Mouse (Mus musculus) MEL (cell line): ENCODE measurements at regions not wholly inside any gene's neighbourhood (a gene's known extent, or its start where the extent isn't known, plus 50 kb on each side); places are given as distances from the start of the nearest gene placed in this dataset.

ENCODE experiments used
- DNase-seq: peaks from one replicate; pipeline ENCODE4 v3.0.0; 2011; ENCODE audit warnings: low read depth, low spot score
- H3K27ac ChIP-seq: 2 replicates; pipeline ENCODE4 v1.5.1; 2012; ENCODE audit warnings: low read depth, mild to moderate bottlenecking, control low read depth, low read length, moderate library complexity; ENCODE audit not compliant: control insufficient read depth
- H3K27me3 ChIP-seq, 2 experiments: fragments of 150-350 bp in 1 of 2; sonication (generic) in 1 of 2; 2 replicates each; pipeline ENCODE4 v1.6.1; 2012; ENCODE audit warnings: low read length in 2 of 2, mild to moderate bottlenecking in 2 of 2, improper control_type of control experiment in 1 of 2, moderate library complexity in 1 of 2; ENCODE audit not compliant: insufficient read depth in 2 of 2, control insufficient read depth in 1 of 2
- H3K36me3 ChIP-seq, 2 experiments: 2 replicates each; pipeline ENCODE4 v1.6.1; 2012 to 2014; ENCODE audit warnings: low read length in 2 of 2, improper control_type of control experiment in 1 of 2, inconsistent platforms in 1 of 2, mild to moderate bottlenecking in 1 of 2; ENCODE audit not compliant: insufficient read depth in 2 of 2, control insufficient read depth in 1 of 2
- H3K4me1 ChIP-seq, 2 experiments: fragments of 150-350 bp in 1 of 2; sonication (generic) in 1 of 2; 2 replicates each; pipeline ENCODE4 v1.6.1; 2012; ENCODE audit warnings: low read length in 2 of 2, improper control_type of control experiment in 1 of 2, mild to moderate bottlenecking in 1 of 2; ENCODE audit not compliant: insufficient read depth in 2 of 2, control insufficient read depth in 1 of 2
- H3K4me3 ChIP-seq, 2 experiments: fragments of 150-350 bp in 1 of 2; sonication (generic) in 1 of 2; 2 replicates each; pipeline ENCODE4 v1.5.1; 2012; ENCODE audit warnings: low read depth in 2 of 2, low read length in 2 of 2, mild to moderate bottlenecking in 2 of 2, moderate library complexity in 2 of 2, control low read depth in 1 of 2, improper control_type of control experiment in 1 of 2; ENCODE audit not compliant: control insufficient read depth in 1 of 2, insufficient read depth in 1 of 2
- H3K79me2 ChIP-seq: 2 replicates; pipeline ENCODE4 v1.6.1; 2012; ENCODE audit warnings: mild to moderate bottlenecking, low read length, moderate library complexity; ENCODE audit not compliant: control insufficient read depth, poor library complexity, insufficient read depth
- H3K9ac ChIP-seq: 2 replicates; pipeline ENCODE4 v1.6.1; 2012; ENCODE audit warnings: low read depth, mild to moderate bottlenecking, control low read depth, low read length, moderate library complexity; ENCODE audit not compliant: control insufficient read depth, poor library complexity, severe bottlenecking
- H3K9me3 ChIP-seq: fragments of 150-350 bp; sonication (generic); replicated peaks from 2 replicates; pipeline ENCODE4 v1.6.1; 2012; ENCODE audit warnings: mild to moderate bottlenecking, low read length, improper control_type of control experiment, moderate library complexity; ENCODE audit not compliant: insufficient read depth
- E2F4 ChIP-seq: IDR thresholded peaks from 2 replicates; pipeline ENCODE4 v1.6.1; 2011; ENCODE audit warnings: low read depth, low read length, improper control_type of control experiment, borderline replicate concordance
- ELF1 ChIP-seq: IDR thresholded peaks from 2 replicates; pipeline ENCODE4 v1.6.1; 2014; ENCODE audit warnings: low read depth, mild to moderate bottlenecking, inconsistent platforms, low read length, improper control_type of control experiment, moderate library complexity
- ETS1 ChIP-seq: IDR thresholded peaks from 2 replicates; pipeline ENCODE4 v1.6.1; 2012; ENCODE audit warnings: low read depth, mild to moderate bottlenecking, inconsistent platforms, low read length, improper control_type of control experiment, moderate library complexity
- GATA1 ChIP-seq: IDR thresholded peaks from 2 replicates; pipeline ENCODE4 v1.6.1; 2011; ENCODE audit warnings: low read depth, low read length, improper control_type of control experiment
- KAT2A ChIP-seq: conservative IDR thresholded peaks from 2 replicates; pipeline ENCODE4 v1.6.1; 2012; ENCODE audit warnings: low read depth, low read length, improper control_type of control experiment, inconsistent platforms
- MXI1 ChIP-seq: IDR thresholded peaks from 2 replicates; pipeline ENCODE4 v1.6.1; 2011; ENCODE audit warnings: mild to moderate bottlenecking, low read depth, low read length, improper control_type of control experiment
- MYB ChIP-seq: IDR thresholded peaks from 2 replicates; pipeline ENCODE4 v1.6.1; 2011; ENCODE audit warnings: mild to moderate bottlenecking, low read depth, low read length, improper control_type of control experiment
- NELFE ChIP-seq: IDR thresholded peaks from 2 replicates; pipeline ENCODE4 v1.6.1; 2011; ENCODE audit warnings: low read depth, low read length, improper control_type of control experiment
- POLR2AphosphoS2 ChIP-seq: IDR thresholded peaks from 2 replicates; pipeline ENCODE4 v1.6.1; 2011; ENCODE audit warnings: low read length, improper control_type of control experiment
- POLR2AphosphoS5 ChIP-seq: IDR thresholded peaks from 2 replicates; pipeline ENCODE4 v1.6.1; 2012; ENCODE audit warnings: low read depth, borderline replicate concordance, mild to moderate bottlenecking, inconsistent platforms, low read length, moderate library complexity, mixed read lengths
- SIN3A ChIP-seq: IDR thresholded peaks from 2 replicates; pipeline ENCODE4 v1.6.1; 2012; ENCODE audit warnings: low read length, improper control_type of control experiment, inconsistent platforms
- TBP ChIP-seq: IDR thresholded peaks from 2 replicates; pipeline ENCODE4 v1.8.0; 2011; ENCODE audit warnings: low read depth, low read length, improper control_type of control experiment
- ZC3H11A ChIP-seq: IDR thresholded peaks from 2 replicates; pipeline ENCODE4 v1.6.1; 2012; ENCODE audit warnings: low read depth, mild to moderate bottlenecking, inconsistent platforms, low read length, improper control_type of control experiment
- ZNF384 ChIP-seq: IDR thresholded peaks from 2 replicates; pipeline ENCODE4 v1.6.1; 2012; ENCODE audit warnings: low read depth, mild to moderate bottlenecking, inconsistent platforms, low read length, improper control_type of control experiment

GRCm38 (mm10) chr6:66151786-66152185 lies 199.4 kb downstream of the 4930544G11Rik start:
- Histone ChIP-seq H3K36me3 (no peaks in the 10 kb centered on the region), H3K9me3 (no peaks in the 10 kb centered on the region), H3K9ac (no peak overlapping the region), H3K79me2 (no peaks in the 10 kb centered on the region), H3K4me1 (no peaks in the 10 kb centered on the region), H3K27me3 (no peaks in the 10 kb centered on the region), H3K4me3 (no peak overlapping the region), H3K27ac (no peak overlapping the region)
- DNase-seq = no peak
- no peak for TF ChIP-seq GATA1
- TF ChIP-seq ETS1 = no peak

GRCm38 (mm10) chr6:66154831-66155230 lies 202.4 kb downstream of the 4930544G11Rik start:
- H3K9ac ChIP-seq = no peak overlapping the region
- H3K36me3 ChIP-seq = no peaks in the 10 kb centered on the region
- TF ChIP-seq ZC3H11A (no peak), SIN3A (no peak), TBP (no peak), ZNF384 (no peak), NELFE (no peak)
- DNase-seq = no peak
- no peaks in the 10 kb centered on the region for H3K4me1 ChIP-seq
- H3K27me3 ChIP-seq = no peaks in the 10 kb centered on the region
- no peaks in the 10 kb centered on the region for H3K9me3 ChIP-seq
- no peak overlapping the region for H3K4me3 ChIP-seq
- H3K27ac ChIP-seq = no peak overlapping the region
- no peaks in the 10 kb centered on the region for H3K79me2 ChIP-seq

DNA sequence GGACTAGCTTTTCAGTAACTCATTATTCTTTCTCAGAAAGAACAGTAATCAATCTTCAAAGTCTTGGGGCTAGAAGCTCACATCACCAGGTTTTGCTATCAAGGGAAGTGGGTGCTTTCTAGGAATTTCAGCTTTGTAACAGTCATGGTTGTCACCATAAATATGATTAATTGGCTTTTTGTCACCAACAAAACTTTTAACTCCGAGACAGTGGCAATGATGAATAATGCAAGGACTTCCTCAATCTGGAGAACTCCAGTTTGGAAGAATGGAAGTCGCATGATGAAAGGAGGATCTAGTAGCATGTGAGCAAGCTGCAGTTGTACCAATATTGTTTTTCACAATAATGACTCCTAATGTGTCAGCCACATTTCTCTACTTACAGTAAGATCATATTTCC lies 208.4 kb downstream of the 4930544G11Rik start:
- Histone ChIP-seq H3K9me3 (no peaks in the 10 kb centered on the region), H3K9ac (no peak overlapping the region), H3K4me1 (no peaks in the 10 kb centered on the region), H3K4me3 (no peak overlapping the region), H3K79me2 (no peaks in the 10 kb centered on the region), H3K36me3 (no peaks in the 10 kb centered on the region), H3K27me3 (no peaks in the 10 kb centered on the region), H3K27ac (no peak overlapping the region)
- no peak for DNase-seq
- TF ChIP-seq NELFE (no peak), POLR2AphosphoS2 (no peak), TBP (no peak), POLR2AphosphoS5 (no peak), E2F4 (no peak), ELF1 (no peak), KAT2A (no peak), MYB (no peak), SIN3A (no peak), MXI1 (no peak)
